Mouse (Mus musculus): Measurements from ENCODE around the gene Asic2.

GRCm38 (mm10) chr11:81187851-81188250 lies 780.4 kb downstream of the Asic2 start:
- TF ChIP-seq CTCF (IDR thresholded peaks at IDR 0.05; ENCODE audit: borderline replicate concordance, extremely low read depth, insufficient read depth, insufficient read length) (no peak), POLR2A (IDR thresholded peaks at IDR 0.05; ENCODE audit: borderline replicate concordance, extremely low read depth, insufficient read depth, insufficient read length, poor library complexity, severe bottlenecking) (no peak)

Measured in brain, embryonic 14.5 days (tissue).